ENCODE assay signal across 9 mouse cellular contexts in the genomic region with DNA sequence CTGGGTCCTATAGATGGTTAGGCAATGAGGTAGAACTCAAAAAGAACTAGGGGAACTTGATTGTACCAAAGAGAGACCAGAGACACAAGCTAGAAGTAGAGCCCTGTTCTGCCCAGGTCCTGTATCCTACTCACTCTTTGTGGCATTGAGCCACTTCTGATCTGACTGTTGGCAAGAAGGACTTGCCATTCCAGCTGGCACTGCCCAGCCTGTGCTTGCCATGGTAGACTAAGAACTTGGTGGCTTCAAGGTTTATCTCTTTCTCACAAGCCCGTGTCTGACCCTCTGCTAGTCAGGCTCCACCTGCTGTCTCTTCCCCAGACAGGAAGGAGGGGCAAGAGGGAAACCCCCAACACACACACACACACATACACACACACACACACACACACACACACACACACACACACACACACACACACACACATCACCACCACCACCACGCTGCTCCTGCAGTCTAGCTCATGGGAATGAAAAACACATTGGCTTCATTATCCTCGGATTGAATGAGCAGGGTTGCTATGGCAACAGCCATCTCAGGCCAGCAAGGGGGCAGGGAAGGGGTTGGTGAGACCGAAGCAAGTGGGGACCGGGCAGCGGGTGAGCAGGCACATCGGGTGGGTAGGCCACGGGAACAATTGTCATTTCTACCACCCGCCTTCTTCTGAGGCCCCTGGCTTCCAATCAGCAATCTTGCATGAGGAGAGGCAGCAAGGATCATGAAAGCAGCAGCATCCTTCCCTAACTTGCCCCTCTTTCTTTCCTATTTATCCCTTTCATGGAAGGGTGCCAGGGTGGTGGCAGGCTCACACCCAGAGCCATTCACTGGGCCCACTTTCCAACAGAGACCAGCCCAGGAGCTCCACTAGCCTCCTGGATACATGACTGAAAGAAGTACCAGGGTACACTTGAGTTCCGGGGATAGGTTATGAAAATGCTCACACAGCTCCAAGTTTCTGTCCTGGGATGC.
DNase-seq lines count a peak whose midpoint lies in the region; ATAC-seq lines count a peak whose summit lies in the region.
"Had no signal": no experiment of that assay in that cellular context is flagged by ENCODE, and none has a peak within 500 bp of the region (broad histone marks: within the 10 kb centered on the region; RNA-seq: fewer than 3 reads in every experiment).

No protein-coding gene starts in this region.

- no peak overlapping the region for H3K27ac ChIP-seq in heart, embryonic 11.5 days (ENCODE audit: low read depth, low read length)
- H3K27ac ChIP-seq: heart, embryonic 15.5 days had no signal

- ATAC-seq in heart, embryonic 11.5 days (replicated peaks; ENCODE audit: insufficient number of reproducible peaks, low FRiP score, low TSS enrichment) = no peak

- WGBS in heart, embryonic 11.5 days (ENCODE audit: insufficient replicate concordance) = 75% methylated on average over 10 of the region's 10 CpGs

- H3K36me3 ChIP-seq in heart, embryonic 11.5 days (ENCODE audit: control insufficient read depth, insufficient read depth, low read length) = peaks cover 8% of the 10 kb centered on the region

- no peak overlapping the region for H3K4me2 ChIP-seq in heart, embryonic 11.5 days
- H3K4me2 ChIP-seq: heart, embryonic 15.5 days had no signal

- peaks cover 41% of the 10 kb centered on the region for H3K4me1 ChIP-seq in heart, embryonic 11.5 days (ENCODE audit: control insufficient read depth, insufficient read depth, low read length)

- H3K4me3 ChIP-seq in heart, embryonic 11.5 days (ENCODE audit: low read depth, low read length) = no peak overlapping the region
- H3K4me3 ChIP-seq: heart, embryonic 15.5 days had no signal

- no peaks in the 10 kb centered on the region for H3K27me3 ChIP-seq in heart, embryonic 11.5 days (ENCODE audit: control insufficient read depth, insufficient read depth, low read length)
- H3K27me3 ChIP-seq: heart, embryonic 15.5 days had no signal

- peak; percentile 47 for DNase-seq in R1 (ENCODE audit: low read depth, low spot score)
- DNase-seq in cerebellum, postnatal 25 days = peak; percentile 74 to 81
- peak; percentile 45 to 58 for DNase-seq in frontal cortex, postnatal 14 days (ENCODE audit: low spot score in 2 of 2)
- DNase-seq in left cerebral cortex, postnatal 36 days (ENCODE audit: low spot score in 2 of 2) = peak; percentile 43 to 51
- peak; percentile 84 for DNase-seq in retina, embryonic 14.5 days (ENCODE audit: low spot score)
- no peak for DNase-seq in ovary, adult 18-20 months (ENCODE audit: low spot score)
- DNase-seq in kidney, postnatal 10 days = no peak

- intact Hi-C loops in left cerebral cortex, postnatal 36 days (cut with DNase I) = no loop called here

- no peaks in the 10 kb centered on the region for H3K9me3 ChIP-seq in heart, embryonic 11.5 days (replicated peaks; ENCODE audit: control insufficient read depth, low read length)
- H3K9me3 ChIP-seq: heart, embryonic 15.5 days had no signal

- H3K9ac ChIP-seq in heart, embryonic 11.5 days (ENCODE audit: low read depth, low read length) = no peak overlapping the region
- H3K9ac ChIP-seq: heart, embryonic 15.5 days had no signal

Comparison
In these comparisons a context has a peak if more than half of its experiments do, and no peak if none do; other contexts are left out.
1. DNase-seq: peak in R1 (single experiment), cerebellum, postnatal 25 days (2 of 2), frontal cortex, postnatal 14 days (2 of 2), left cerebral cortex, postnatal 36 days (2 of 2) and retina, embryonic 14.5 days (single experiment); none in ovary, adult 18-20 months (single experiment) and kidney, postnatal 10 days (single experiment).